Mouse (Mus musculus) spleen, adult 2 months (tissue): Measurements from ENCODE around the gene Tex45.

ENCODE experiments used
- CTCF ChIP-seq: fragments of 200-500 bp; IDR thresholded peaks from 2 replicates; pipeline ENCODE4 v1.5.1; 2011; ENCODE audit warnings: mild to moderate bottlenecking, inconsistent platforms; ENCODE audit not compliant: insufficient read depth, insufficient read length, insufficient replicate concordance; ENCODE audit errors: extremely low read depth
- POLR2A ChIP-seq: fragments of 200-500 bp; IDR thresholded peaks from 2 replicates; pipeline ENCODE4 v1.6.1; 2011; ENCODE audit warnings: low read depth, low read length, inconsistent platforms

GRCm38 (mm10) chr8:3467006-3467885 is 3.4 kb upstream of the Tex45 start, which contains the start of gene Pex11g:
- TF ChIP-seq CTCF, result no peak
- TF ChIP-seq POLR2A, result no peak
